Mouse (Mus musculus) heart, embryonic 16.5 days (tissue): ENCODE results near the gene Efcab6. TPM values are rescaled to one million over a fixed set of nuclear protein-coding genes. Genes with fewer than 3 reads are reported as not detected.

ENCODE experiments used
- ATAC-seq: fragments of 200-750 bp; cut with Nextera tagmentation; replicated peaks from 2 replicates; pipeline ENCODE4 v1.8.0; 2017; ENCODE audit warnings: moderate number of reproducible peaks; ENCODE audit not compliant: insufficient read depth, low FRiP score; ENCODE audit errors: extremely low read depth
- H3K27ac ChIP-seq: fragments of 300-500 bp; sonication (generic); 2 replicates; pipeline ENCODE4 v1.5.1; 2014; ENCODE audit warnings: mild to moderate bottlenecking, low read length, control low read depth, moderate library complexity
- H3K27me3 ChIP-seq: fragments of 300-500 bp; sonication (generic); 2 replicates; pipeline ENCODE4 v1.6.1; 2014; ENCODE audit warnings: low read length, mixed read lengths; ENCODE audit not compliant: control insufficient read depth, insufficient read depth
- H3K36me3 ChIP-seq: fragments of 300-500 bp; sonication (generic); 2 replicates; pipeline ENCODE4 v1.6.1; 2014; ENCODE audit not compliant: control insufficient read depth, insufficient read depth
- H3K4me1 ChIP-seq: fragments of 300-500 bp; sonication (generic); 2 replicates; pipeline ENCODE4 v1.6.1; 2014; ENCODE audit warnings: low read length, mixed read lengths; ENCODE audit not compliant: control insufficient read depth, insufficient read depth
- H3K4me2 ChIP-seq: fragments of 300-500 bp; sonication (generic); 2 replicates; pipeline ENCODE4 v1.6.1; 2014; ENCODE audit warnings: low read depth, mild to moderate bottlenecking, control low read depth, low read length
- H3K4me3 ChIP-seq: fragments of 300-500 bp; sonication (generic); 2 replicates; pipeline ENCODE4 v1.5.1; 2014; ENCODE audit warnings: mild to moderate bottlenecking, control low read depth, low read length
- H3K9ac ChIP-seq: fragments of 300-500 bp; sonication (generic); 2 replicates; pipeline ENCODE4 v1.6.1; 2014; ENCODE audit warnings: low read length, control low read depth
- H3K9me3 ChIP-seq: fragments of 300-500 bp; sonication (generic); replicated peaks from 2 replicates; pipeline ENCODE4 v1.6.1; 2016; ENCODE audit warnings: low read length; ENCODE audit not compliant: control insufficient read depth
- WGBS: fragments of 180-500 bp; shearing (Covaris S2); extraction: QIAGEN DNeasy Blood & Tissue Kit; methylation state at CpG from one replicate; pipeline ENCODE4 v1.1.7; 2014; 5-methylcytosine and 5-hydroxymethylcytosine counted together
- polyA plus RNA-seq: library from polyadenylated mRNA; unstranded; fragments of >200 nt; fragmentation: Nextera tagmentation; extraction: Ambion mirVana; gene quantifications from 2 replicates; pipeline ENCODE4 v1.2.1, GENCODE M21; 2015

Gene Efcab6
- polyA plus RNA-seq, 1 experiment from 2014 or later = 0.30 TPM

DNA sequence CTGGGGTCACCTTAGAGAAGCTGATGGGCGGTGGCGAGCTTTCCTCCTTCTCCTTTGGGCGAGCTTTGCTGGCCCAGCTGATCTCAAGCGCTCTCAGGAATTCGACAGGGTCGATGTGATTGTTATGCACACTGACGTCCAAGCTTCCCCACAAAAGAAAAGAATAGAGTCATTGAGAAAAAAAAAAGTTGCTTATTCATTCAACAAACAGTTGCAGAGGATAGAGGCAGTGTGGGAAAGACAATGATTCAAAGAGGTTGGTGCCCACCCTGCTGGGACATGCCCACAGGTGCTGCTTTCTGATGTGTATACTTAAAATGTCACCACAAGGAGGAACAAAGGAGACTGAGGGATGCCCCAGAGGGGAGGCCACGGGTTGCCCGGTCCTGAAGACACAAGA lies 169.2 kb downstream of the Efcab6 start:
- ATAC-seq = no peak
- Histone ChIP-seq H3K36me3 (no peaks in the 10 kb centered on the region), H3K4me3 (no peak overlapping the region), H3K27me3 (0 out of 2 replicates have a peak, but pooled peaks cover 6% of the 10 kb centered on the region), H3K4me1 (no peaks in the 10 kb centered on the region), H3K27ac (no peak overlapping the region), H3K9ac (no peak overlapping the region), H3K9me3 (no peaks in the 10 kb centered on the region), H3K4me2 (no peak overlapping the region)
- WGBS = 46% methylated on average over 9 of the region's 9 CpGs

DNA sequence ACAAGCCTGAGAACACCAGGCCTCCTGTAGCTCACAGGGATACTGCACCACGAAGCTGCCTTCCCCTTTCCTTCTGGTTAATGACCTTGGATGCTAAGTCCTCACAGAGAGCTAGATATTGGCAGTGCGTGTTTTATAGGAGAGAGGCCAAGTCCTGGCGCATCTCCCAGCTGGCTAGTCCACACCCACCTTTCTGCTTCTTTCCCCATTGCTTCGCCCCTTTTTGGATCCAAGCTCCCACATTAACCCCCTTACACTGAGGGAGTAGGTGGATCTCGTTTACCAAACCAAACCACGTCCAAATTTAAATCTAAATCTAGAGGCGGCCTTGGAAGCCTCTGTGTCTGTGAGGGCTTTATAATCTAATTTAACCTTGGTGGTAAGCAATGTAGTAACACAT lies 170.9 kb downstream of the Efcab6 start:
- H3K27ac ChIP-seq = no peak overlapping the region
- no peak overlapping the region for H3K4me2 ChIP-seq
- H3K36me3 ChIP-seq = no peaks in the 10 kb centered on the region
- 66% methylated on average over 7 of the region's 7 CpGs for WGBS
- no peaks in the 10 kb centered on the region for H3K4me1 ChIP-seq
- ATAC-seq = no peak
- 0 out of 2 replicates have a peak, but pooled peaks cover 6% of the 10 kb centered on the region for H3K27me3 ChIP-seq
- no peak overlapping the region for H3K4me3 ChIP-seq
- H3K9me3 ChIP-seq = no peaks in the 10 kb centered on the region
- H3K9ac ChIP-seq = no peak overlapping the region

DNA sequence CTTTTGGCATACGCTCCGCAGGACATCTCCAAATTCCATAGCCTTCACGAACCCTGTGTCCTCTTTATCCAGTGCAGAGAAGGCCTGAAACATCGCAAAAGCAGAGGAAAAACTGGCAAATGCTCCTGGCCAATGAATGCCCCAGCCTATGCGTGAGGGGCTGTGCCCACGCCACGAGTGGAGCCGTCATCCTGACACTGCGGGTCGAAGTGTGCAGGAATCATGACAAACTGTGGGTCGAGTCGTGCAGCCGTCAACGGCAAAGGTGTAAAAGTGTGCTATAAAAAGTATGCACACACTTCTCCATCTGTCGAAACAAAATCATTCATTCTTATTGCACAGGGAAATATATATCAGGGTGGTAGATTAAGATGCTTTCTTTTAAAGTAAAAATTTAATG lies 172.3 kb downstream of the Efcab6 start:
- H3K4me1 ChIP-seq = no peaks in the 10 kb centered on the region
- no peak overlapping the region for H3K4me2 ChIP-seq
- no peaks in the 10 kb centered on the region for H3K9me3 ChIP-seq
- no peak overlapping the region for H3K27ac ChIP-seq
- 0 out of 2 replicates have a peak, but pooled peaks cover 6% of the 10 kb centered on the region for H3K27me3 ChIP-seq
- ATAC-seq = no peak
- WGBS = 80% methylated on average over 15 of the region's 15 CpGs
- no peaks in the 10 kb centered on the region for H3K36me3 ChIP-seq
- H3K4me3 ChIP-seq = no peak overlapping the region
- no peak overlapping the region for H3K9ac ChIP-seq

DNA sequence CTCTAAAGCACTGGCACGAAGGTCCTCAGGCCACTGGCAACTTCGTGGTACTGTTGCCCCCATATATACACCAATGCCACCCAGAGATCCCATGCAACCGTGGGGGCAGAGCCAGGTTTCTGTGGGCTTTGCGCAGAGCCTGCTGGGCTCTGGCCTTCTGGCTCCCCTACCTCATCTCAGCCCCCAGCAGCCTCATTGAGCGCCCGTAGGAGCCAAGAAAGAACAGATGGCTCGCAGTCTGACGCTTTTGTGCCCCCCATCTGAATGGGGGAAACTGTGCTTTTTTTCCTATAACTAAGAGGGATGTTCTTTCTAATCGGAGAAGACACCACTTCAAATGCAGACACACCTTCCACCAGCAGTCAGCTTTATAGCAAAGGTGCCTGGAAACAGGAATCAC lies 180.9 kb downstream of the Efcab6 start:
- Histone ChIP-seq H3K27ac (no peak overlapping the region), H3K9ac (no peak overlapping the region), H3K9me3 (no peaks in the 10 kb centered on the region), H3K4me1 (no peaks in the 10 kb centered on the region), H3K36me3 (no peaks in the 10 kb centered on the region), H3K27me3 (no peaks in the 10 kb centered on the region), H3K4me3 (no peak overlapping the region), H3K4me2 (no peak overlapping the region)
- 79% methylated on average over 9 of the region's 9 CpGs for WGBS
- no peak for ATAC-seq

DNA sequence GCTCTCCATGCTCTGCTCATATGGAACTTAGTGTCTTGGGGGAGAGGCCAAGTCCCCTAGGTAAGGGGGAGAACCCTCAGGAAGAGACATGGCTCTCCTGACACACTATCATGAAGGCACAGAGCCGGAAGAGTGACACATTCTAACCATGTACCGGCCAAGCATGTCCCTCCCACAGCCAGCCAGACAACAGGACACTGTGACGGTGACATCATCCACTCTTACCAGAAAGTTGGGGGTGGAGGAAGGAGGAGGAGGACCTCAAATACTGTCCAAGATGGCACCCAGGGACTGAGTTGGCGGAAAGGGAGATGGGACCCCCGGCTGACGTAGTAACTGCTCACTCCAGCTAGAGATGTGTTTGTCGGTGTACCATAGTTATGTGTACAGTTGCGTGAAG lies 181.4 kb downstream of the Efcab6 start:
- H3K27me3 ChIP-seq = no peaks in the 10 kb centered on the region
- WGBS = 85% methylated on average over 8 of the region's 8 CpGs
- H3K9me3 ChIP-seq = no peaks in the 10 kb centered on the region
- no peak overlapping the region for H3K4me2 ChIP-seq
- H3K27ac ChIP-seq = no peak overlapping the region
- no peaks in the 10 kb centered on the region for H3K36me3 ChIP-seq
- no peak overlapping the region for H3K9ac ChIP-seq
- no peak for ATAC-seq
- no peak overlapping the region for H3K4me3 ChIP-seq
- H3K4me1 ChIP-seq = no peaks in the 10 kb centered on the region

DNA sequence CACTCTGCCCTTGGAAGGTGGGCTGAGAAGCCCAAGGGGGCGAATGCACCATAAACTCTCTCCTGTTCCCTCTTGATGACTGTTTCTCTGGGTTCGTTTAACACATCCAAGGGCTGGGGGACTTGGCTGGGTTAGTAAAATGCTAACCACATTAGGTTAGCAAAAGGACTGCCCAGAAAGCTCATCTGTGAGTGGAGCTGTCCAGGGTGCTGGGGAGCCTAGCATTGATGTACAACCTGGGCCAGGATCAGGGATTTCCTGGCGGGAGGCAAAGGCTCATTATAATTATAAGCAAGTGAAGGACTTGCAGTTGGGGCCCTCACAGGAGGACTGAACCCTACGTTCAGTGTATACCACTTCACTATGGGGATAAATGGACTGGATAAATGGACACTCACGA lies 185.3 kb downstream of the Efcab6 start:
- Histone ChIP-seq H3K4me3 (no peak overlapping the region), H3K36me3 (no peaks in the 10 kb centered on the region), H3K27ac (no peak overlapping the region), H3K27me3 (no peaks in the 10 kb centered on the region), H3K4me2 (no peak overlapping the region), H3K9ac (no peak overlapping the region), H3K9me3 (no peaks in the 10 kb centered on the region), H3K4me1 (no peaks in the 10 kb centered on the region)
- 23% methylated on average over 5 of the region's 5 CpGs for WGBS
- ATAC-seq = no peak

DNA sequence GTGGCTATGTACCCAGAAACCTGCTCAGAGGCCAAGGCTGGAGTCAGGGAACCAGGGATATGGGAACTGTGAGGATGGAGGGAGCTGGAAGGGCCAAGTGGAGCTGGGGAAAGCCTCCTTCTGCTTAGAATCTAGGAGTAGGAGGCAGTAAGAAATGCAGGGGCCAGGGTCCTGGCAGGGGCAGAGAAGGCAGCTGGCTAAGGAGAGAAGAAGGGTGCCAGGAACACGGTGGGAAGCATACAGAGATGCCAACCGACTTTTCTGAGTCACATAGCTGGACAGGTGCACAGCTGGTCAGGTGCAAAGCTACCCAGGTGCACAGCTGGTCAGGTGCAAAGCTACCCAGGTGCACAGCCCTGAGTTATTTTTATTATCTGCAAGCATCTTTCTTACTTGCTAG lies 187.3 kb downstream of the Efcab6 start:
- Histone ChIP-seq H3K4me3 (no peak overlapping the region), H3K27ac (no peak overlapping the region), H3K4me2 (no peak overlapping the region), H3K9ac (no peak overlapping the region), H3K9me3 (no peaks in the 10 kb centered on the region), H3K4me1 (no peaks in the 10 kb centered on the region), H3K36me3 (no peaks in the 10 kb centered on the region), H3K27me3 (no peaks in the 10 kb centered on the region)
- 68% methylated on average over 2 of the region's 2 CpGs for WGBS
- no peak for ATAC-seq

DNA sequence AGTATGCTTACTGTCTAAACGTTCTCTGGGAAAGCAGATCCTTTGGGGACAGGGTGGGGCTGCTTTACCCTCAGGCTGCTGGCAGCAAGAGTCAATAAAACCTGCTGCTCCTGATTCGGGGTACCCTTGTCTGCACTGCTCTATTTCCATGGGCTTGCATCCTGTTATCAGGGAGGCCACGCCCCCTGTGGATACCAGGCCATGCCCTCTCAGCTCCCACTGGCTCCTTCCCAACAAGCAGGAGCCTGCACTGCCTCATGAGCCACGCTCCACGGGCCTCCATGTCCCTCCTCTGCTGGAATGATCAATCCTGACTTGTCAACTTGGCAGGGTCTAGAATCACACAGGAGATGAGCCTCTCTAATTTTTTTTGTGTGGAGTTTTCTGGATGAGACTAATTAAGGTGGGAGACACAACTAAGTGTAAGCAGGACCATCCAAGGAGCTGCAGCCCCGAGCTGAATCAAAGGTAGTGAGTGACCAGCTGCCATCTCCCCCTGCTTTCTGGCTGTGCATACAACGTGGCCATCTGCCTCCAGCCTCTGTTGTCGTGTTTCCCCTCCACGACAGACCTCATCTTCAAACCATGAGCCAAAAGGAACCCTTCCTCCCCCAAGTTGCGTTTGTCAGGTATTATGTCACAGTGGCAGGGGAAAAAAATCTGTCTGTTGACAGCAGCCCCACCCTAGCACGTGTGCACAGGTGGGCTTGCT lies 187.9 kb downstream of the Efcab6 start:
- WGBS = 44% methylated on average over 11 of the region's 11 CpGs
- H3K27ac ChIP-seq = no peak overlapping the region

DNA sequence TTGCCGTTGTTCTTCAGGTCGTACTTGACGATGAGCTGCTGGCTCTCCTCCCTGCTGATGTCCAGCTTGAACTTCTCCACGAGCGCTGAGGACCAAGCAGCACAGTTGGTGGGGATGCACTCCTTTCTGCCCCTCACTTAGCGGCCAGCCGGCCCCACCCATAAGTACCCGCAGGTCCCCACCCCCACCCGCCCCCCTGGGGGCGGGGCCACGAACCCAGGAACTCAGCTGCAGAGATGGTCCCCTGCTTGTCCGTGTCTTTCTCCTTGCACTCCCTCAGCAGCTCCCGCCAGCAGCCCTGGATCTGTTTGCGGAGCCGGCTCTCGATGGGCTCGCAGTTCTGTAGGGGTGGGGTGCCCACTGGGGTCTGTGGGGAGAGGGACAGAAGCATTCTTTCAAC lies 194.2 kb downstream of the Efcab6 start:
- Histone ChIP-seq H3K4me1 (no peaks in the 10 kb centered on the region), H3K9ac (no peak overlapping the region), H3K4me2 (no peak overlapping the region), H3K4me3 (no peak overlapping the region), H3K27ac (no peak overlapping the region), H3K9me3 (no peaks in the 10 kb centered on the region), H3K27me3 (peaks cover 8% of the 10 kb centered on the region), H3K36me3 (no peaks in the 10 kb centered on the region)
- WGBS = 7% methylated on average over 17 of the region's 17 CpGs
- ATAC-seq = no peak

More for the DNA sequence above, 187.9 kb downstream of the Efcab6 start:
- Histone ChIP-seq H3K27me3 (no peaks in the 10 kb centered on the region), H3K9ac (no peak overlapping the region), H3K4me1 (no peaks in the 10 kb centered on the region), H3K36me3 (no peaks in the 10 kb centered on the region), H3K4me3 (no peak overlapping the region), H3K9me3 (no peaks in the 10 kb centered on the region), H3K4me2 (no peak overlapping the region)
- no peak for ATAC-seq
